Mouse (Mus musculus) embryonic fibroblast, embryonic 13.5 days (primary cell): ENCODE measurements around the gene Gm28048.

Source experiments
- CTCF ChIP-seq: IDR thresholded peaks from 2 replicates; pipeline ENCODE4 v1.5.1; 2011; ENCODE audit warnings: mild to moderate bottlenecking, control low read depth, low read length, moderate library complexity, borderline replicate concordance; ENCODE audit not compliant: insufficient read depth
- POLR2A ChIP-seq: IDR thresholded peaks from 2 replicates; pipeline ENCODE4 v1.6.1; 2011; ENCODE audit warnings: low read depth, mild to moderate bottlenecking, control low read depth, low read length, moderate library complexity

GRCm38 (mm10) chr11:22836269-22836668 is 145.6 kb downstream of the Gm28048 start:
- TF ChIP-seq CTCF (no peak), POLR2A (no peak)
